Mouse (Mus musculus): ENCODE data around the gene Crim1.

Gene Crim1

GRCm38 (mm10) chr17:78382321-78382720 is 182.3 kb downstream of the Crim1 start:
- no peak for DNase-seq

GRCm38 (mm10) chr17:78387665-78388064 is 187.6 kb downstream of the Crim1 start:
- DNase-seq = no peak

- no peak for DNase-seq
Measured at GRCm38 (mm10) chr17:78388101-78388847, 188.2 kb downstream of the Crim1 start.

GRCm38 (mm10) chr17:78389573-78389972 is 189.5 kb downstream of the Crim1 start:
- no peak for DNase-seq

- DNase-seq = no peak
Measured at GRCm38 (mm10) chr17:78392401-78393087, 192.5 kb downstream of the Crim1 start.

GRCm38 (mm10) chr17:78400130-78400840 is 200.2 kb downstream of the Crim1 start:
- DNase-seq = peak; percentile 79

GRCm38 (mm10) chr17:78401311-78401710 is 201.3 kb downstream of the Crim1 start:
- DNase-seq = no peak

GRCm38 (mm10) chr17:78401713-78402112 is 201.7 kb downstream of the Crim1 start:
- no peak for DNase-seq

- DNase-seq = no peak
Measured at GRCm38 (mm10) chr17:78402174-78402573, 202.1 kb downstream of the Crim1 start.

- DNase-seq = no peak
Measured at GRCm38 (mm10) chr17:78403229-78403628, 203.2 kb downstream of the Crim1 start.

- no peak for DNase-seq
Measured at GRCm38 (mm10) chr17:78403804-78404203, 203.8 kb downstream of the Crim1 start.

- DNase-seq = no peak
Measured at GRCm38 (mm10) chr17:78405336-78405735, 205.3 kb downstream of the Crim1 start.

- DNase-seq = no peak
Measured at GRCm38 (mm10) chr17:78406854-78407253, 206.8 kb downstream of the Crim1 start.

- no peak for DNase-seq
Measured at GRCm38 (mm10) chr17:78407581-78407980, 207.5 kb downstream of the Crim1 start.

- DNase-seq = no peak
Measured at GRCm38 (mm10) chr17:78408386-78408785, 208.3 kb downstream of the Crim1 start.

GRCm38 (mm10) chr17:78409900-78410299 is 209.9 kb downstream of the Crim1 start:
- DNase-seq = no peak

GRCm38 (mm10) chr17:78415255-78415654 is 215.2 kb downstream of the Crim1 start:
- no peak for DNase-seq

- peak; percentile 95 for DNase-seq
Measured at GRCm38 (mm10) chr17:78417381-78418281, 217.6 kb downstream of the Crim1 start, which contains the start of gene Fez2. Gene Fez2 (minus strand): TSS chr17:78418152.

- DNase-seq = no peak
Measured at GRCm38 (mm10) chr17:78419216-78419615, 219.2 kb downstream of the Crim1 start.

GRCm38 (mm10) chr17:78425026-78425425 is 225.0 kb downstream of the Crim1 start:
- DNase-seq = no peak

Data from liver (tissue).